Mouse (Mus musculus): ENCODE data around the gene Eid3.

Eid3 gene

GRCm38 (mm10) chr10:82863106-82863680 is 3.2 kb upstream of the Eid3 start:
- no peak for DNase-seq (ENCODE audit: low spot score)

- no peak for DNase-seq (ENCODE audit: low spot score)
These were observed 2.6 kb upstream of the Eid3 start for GRCm38 (mm10) chr10:82863827-82864226.

GRCm38 (mm10) chr10:82866832-82867231 is 406 bp downstream of the Eid3 start:
- DNase-seq (ENCODE audit: low spot score), result no peak

DNA sequence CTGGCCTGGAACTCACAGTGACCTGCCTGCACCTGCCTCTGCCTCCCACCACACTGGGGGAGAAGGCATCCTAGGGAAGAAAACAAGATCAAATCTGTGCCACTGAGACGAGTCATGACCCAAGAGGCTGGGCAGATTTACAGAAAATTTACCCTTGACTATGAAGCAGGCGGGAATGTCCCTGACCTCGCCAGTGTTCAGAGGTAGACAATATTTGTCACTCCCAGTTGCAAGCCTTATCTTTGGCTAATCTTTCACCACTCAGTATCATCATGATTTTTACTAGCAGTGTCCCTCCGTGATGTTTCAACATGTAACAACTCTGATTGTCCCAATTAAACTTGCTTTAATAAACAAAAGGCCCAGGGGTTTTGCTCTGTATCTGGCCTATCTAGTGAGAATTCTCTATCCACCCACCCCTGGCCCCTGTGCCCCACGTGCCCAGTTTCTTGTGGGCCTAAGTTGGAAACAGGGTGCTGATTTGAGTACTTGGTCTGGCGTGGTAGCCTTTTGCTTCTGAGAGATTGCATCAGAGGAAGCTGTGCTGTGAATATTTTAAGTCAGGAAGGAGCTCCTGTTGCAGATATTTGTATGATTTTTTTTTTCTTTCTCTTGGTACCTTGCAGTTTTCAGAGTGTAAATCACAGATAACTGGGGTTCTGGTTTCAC is 2.1 kb downstream of the Eid3 start:
- DNase-seq (ENCODE audit: low spot score), result no peak

- no peak for DNase-seq (ENCODE audit: low spot score)
These were observed 9.0 kb downstream of the Eid3 start for GRCm38 (mm10) chr10:82875446-82875845.

DNA sequence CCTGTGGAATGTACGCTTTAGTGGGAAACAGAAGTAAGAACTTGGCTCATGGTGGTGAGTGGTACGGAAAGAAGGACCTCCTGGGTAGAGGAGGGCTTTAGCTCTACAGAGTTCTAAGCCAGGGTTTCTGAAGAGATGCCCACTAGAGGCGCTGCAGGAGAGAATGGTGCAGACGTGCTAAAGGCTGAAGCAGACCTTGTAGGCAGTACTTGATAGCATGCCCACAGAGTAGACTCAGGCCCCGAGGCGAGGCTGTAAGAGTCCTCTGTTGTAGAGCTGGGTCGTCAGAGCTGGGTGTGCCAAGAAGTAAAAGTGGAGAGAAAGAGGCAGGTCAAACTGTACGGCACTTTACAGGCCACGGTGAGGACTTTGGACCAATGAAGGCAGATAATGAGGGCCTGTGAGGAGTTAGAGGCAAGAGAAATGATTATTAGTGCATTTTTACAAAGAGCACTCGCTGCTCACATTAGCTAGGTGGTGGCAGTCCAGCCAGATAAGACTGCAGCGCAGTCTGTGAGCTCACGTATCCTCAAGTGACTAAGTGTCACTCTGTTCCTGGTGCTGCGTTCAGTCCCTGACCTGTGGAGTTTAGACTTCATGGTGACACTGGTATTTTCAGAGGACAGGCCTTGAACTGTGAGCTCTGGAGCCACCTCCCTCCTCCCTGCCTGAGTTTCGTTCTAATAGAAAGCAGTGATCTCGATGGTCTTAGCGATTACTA is 9.8 kb downstream of the Eid3 start:
- DNase-seq (ENCODE audit: low spot score), result peak; percentile 31

DNA sequence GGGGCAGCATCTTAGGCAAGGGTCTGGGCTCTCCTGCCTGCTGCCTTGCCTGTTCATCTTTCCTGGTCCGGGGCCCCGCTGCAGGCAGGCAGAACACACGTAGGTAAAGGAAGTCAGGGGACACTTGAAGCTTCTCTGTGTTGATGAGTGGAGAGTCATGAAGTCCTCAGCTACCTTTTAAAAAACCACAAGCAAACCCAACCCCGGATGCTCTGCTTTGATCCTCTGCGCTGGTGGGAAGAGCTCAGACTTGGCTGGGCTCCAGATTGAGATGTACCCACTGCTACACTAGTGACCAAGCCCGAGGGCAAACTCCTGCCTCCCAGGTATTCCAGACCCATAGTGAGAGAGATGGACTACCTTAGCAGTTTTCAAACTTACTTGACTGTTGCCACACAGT is 20.9 kb downstream of the Eid3 start:
- DNase-seq (ENCODE audit: low spot score), result peak; percentile 80

- DNase-seq (ENCODE audit: low spot score), result no peak
These were observed 22.1 kb downstream of the Eid3 start for GRCm38 (mm10) chr10:82888576-82888975.

- DNase-seq (ENCODE audit: low spot score), result no peak
These were observed 23.1 kb downstream of the Eid3 start for GRCm38 (mm10) chr10:82889447-82889973.

DNA sequence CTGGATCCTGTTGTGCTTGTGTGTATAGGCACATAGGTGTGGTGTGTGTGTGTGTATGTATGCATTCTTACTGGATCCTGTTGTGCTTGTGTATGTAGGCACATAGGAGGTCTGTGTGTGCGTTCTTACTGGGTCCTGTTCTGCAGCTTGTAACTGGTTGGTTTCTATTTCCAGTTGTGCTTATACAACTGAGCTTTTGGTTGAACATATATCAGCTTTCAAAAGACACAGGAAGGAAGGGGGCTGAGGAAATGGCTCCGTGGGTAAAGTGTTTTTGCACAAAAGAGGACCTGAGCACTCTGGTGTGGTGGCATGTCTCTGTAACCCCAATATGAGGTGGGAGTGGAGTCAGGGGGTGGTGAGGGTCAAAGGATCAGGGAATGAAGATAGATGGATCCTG is 24.5 kb downstream of the Eid3 start:
- peak; percentile 22 for DNase-seq (ENCODE audit: low spot score)

DNA sequence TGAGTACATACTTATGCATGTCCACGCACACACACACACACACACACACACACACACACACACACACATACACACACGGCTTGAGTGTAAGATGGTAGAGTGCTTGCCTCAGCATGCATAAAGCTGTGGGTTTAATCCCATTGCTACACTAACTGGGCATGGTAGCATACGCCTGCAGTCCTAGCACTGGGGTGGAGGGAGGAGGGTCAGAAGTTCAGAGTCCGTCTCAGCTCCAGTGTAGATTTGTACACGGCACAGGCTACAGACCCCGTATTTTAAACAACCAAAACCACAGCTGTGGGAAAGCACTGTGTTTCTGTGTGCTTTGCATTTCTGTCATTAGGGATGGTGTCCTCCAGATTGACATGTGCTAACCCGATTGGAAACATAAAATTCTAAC is 25.0 kb downstream of the Eid3 start:
- DNase-seq (ENCODE audit: low spot score), result no peak

- no peak for DNase-seq (ENCODE audit: low spot score)
These were observed 26.1 kb downstream of the Eid3 start for GRCm38 (mm10) chr10:82892442-82893055.

DNA sequence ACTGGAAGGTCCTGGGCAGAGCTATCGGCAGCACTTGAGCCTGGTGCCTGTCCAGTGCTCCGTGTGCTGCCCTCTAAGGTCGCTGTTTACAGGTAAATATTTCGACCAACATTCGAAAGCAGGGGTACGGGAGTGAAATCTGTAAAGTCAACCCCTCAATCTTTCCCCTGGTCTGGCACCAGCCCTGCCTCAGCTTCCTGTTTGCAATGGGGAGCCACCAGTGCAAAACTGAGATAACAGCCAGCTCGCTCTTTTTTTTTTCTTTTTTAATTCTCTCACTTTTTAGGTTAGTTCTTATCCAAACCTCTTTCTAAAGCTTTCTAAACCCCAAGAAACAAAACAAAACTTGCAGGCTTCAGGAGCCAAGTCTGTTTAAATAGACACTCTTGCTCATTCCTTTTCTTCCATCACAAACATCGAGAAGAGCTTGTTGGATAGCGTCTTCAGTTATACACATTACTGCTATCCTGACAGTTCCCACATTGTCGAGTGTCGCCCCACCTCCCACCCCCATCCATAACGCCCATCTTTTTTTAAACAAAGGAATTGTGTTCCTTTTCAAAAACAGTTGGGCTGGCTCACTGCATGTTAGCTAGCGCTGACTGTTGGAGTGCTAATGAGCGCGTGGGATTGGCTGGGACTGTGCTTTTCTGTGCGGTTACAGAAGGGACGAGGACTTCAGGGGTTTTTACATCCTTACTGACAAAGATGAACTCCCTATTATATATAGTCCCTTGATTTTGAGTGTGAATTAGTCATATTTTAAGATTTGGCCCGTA is 27.6 kb downstream of the Eid3 start:
- DNase-seq (ENCODE audit: low spot score), result no peak

DNA sequence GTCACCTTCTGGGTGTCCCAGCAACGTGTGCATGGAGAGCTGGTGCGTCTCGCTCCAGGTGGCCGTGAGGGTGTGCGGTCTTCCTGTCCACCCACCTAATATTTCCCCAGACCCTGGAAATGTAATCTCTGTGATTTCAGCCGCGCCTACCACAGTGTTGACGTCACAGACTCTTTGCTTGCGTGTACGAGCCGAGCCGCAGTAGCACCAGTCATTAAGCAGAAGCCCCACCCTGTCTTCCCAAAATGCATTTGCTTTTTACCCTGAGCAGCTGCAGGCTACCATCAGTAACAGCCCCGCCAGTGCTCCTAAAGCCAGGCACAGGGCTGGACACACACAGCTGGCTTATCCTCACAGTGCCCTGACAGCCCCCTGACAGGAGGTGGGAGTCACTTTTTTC is 31.5 kb downstream of the Eid3 start:
- DNase-seq (ENCODE audit: low spot score), result no peak

DNA sequence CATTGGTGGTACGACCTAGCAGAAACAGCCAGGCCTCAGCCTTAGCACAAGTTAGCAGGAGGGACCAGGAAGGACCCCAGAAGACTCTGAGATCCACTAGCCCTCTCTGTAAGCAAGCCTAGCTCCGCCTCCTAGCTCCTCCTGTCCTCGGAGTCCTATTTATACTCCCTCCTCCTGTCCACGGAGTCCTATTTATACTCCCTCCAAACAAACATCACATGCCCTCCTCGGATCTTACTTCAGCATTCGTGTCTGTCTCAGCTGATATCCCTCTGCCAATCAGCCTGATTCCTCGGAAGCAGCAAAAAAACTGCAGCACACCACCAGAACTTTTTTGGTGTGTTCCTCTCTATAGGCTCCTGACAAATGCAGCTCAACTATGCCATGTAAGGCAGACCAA is 32.5 kb downstream of the Eid3 start:
- no peak for DNase-seq (ENCODE audit: low spot score)

GRCm38 (mm10) chr10:82899810-82900421 is 33.5 kb downstream of the Eid3 start:
- peak; percentile 41 for DNase-seq (ENCODE audit: low spot score)

GRCm38 (mm10) chr10:82900546-82900945 is 34.1 kb downstream of the Eid3 start:
- no peak for DNase-seq (ENCODE audit: low spot score)

GRCm38 (mm10) chr10:82901436-82901835 is 35.0 kb downstream of the Eid3 start:
- DNase-seq (ENCODE audit: low spot score), result peak; percentile 83

GRCm38 (mm10) chr10:82908526-82908925 is 42.1 kb downstream of the Eid3 start:
- DNase-seq (ENCODE audit: low spot score), result no peak

- peak; percentile 56 for DNase-seq (ENCODE audit: low spot score)
These were observed 43.0 kb downstream of the Eid3 start for GRCm38 (mm10) chr10:82909382-82909781.

- peak; percentile 35 for DNase-seq (ENCODE audit: low spot score)
These were observed 43.8 kb downstream of the Eid3 start for GRCm38 (mm10) chr10:82910198-82910597.
